Mouse (Mus musculus): Measurements from ENCODE around the gene Vmp1. TPM values are rescaled to one million over a fixed set of nuclear protein-coding genes. Genes with fewer than 3 reads are reported as not detected.
A peak's percentile ranks its signal among the peaks of the same experiment; 100 is the strongest.

The Vmp1 gene
- polyA plus RNA-seq, 1 experiment from 2014 or later = 86.8 TPM

MicroRNAs encoded within 50 kb of the gene (microRNA counts, 519-probe panel; counts per million panel counts)
- 4,542 counts per million, percentile 57 among the panel's probes with 10 or more counts for microRNA mmu-miR-21

Small RNAs within 50 kb of the gene (microRNA-seq; reads per million reads assigned to microRNA genes)
- 7,549 reads per million, percentile 92 among the genes with 10 or more reads in this experiment for gene Mir21a

Other genes with a start within 250 kb of the Vmp1 start
- 19.4 and 22.6 TPM in 2 replicates for gene Rnft1, start 199.2 kb downstream of the Vmp1 start, polyA plus RNA-seq (2016; fragmentation: Nextera tagmentation; extraction: Ambion mirVana)
- gene Rps6kb1, start 139.0 kb downstream of the Vmp1 start, polyA plus RNA-seq (2016; fragmentation: Nextera tagmentation; extraction: Ambion mirVana) = 65.2 and 69.9 TPM in 2 replicates
- gene Tubd1, start 138.8 kb downstream of the Vmp1 start, polyA plus RNA-seq (2016; fragmentation: Nextera tagmentation; extraction: Ambion mirVana) = 10.7 and 11.0 TPM in 2 replicates
- gene Ptrh2, start 149 bp upstream of the Vmp1 start, polyA plus RNA-seq (2016; fragmentation: Nextera tagmentation; extraction: Ambion mirVana) = 40.5 and 40.9 TPM in 2 replicates
- gene Cltc, start 73.7 kb upstream of the Vmp1 start, polyA plus RNA-seq (2016; fragmentation: Nextera tagmentation; extraction: Ambion mirVana) = 159 and 167 TPM in 2 replicates
- gene Dhx40, start 123.9 kb upstream of the Vmp1 start, polyA plus RNA-seq (2016; fragmentation: Nextera tagmentation; extraction: Ambion mirVana) = 44.0 and 48.2 TPM in 2 replicates